Mouse (Mus musculus) ES-E14 (cell line): ENCODE data around the gene Daxx.
"Not testable (repeated sequence)": the region's sequence is repeated elsewhere in the genome, so short reads cannot be mapped to it uniquely, and the experiment has no call there.

Experiments
- CHD2 ChIP-seq: IDR thresholded peaks from 2 replicates; pipeline ENCODE4 v1.6.1; 2014; ENCODE audit warnings: mild to moderate bottlenecking, low read depth, low read length, inconsistent platforms
- MAFK ChIP-seq: IDR thresholded peaks from 2 replicates; pipeline ENCODE4 v1.6.1; 2014; ENCODE audit warnings: mild to moderate bottlenecking, low read depth, low read length, inconsistent platforms; ENCODE audit not compliant: insufficient read depth
- ZNF384 ChIP-seq: IDR thresholded peaks from 2 replicates; pipeline ENCODE4 v1.6.1; 2012; ENCODE audit warnings: low read depth, low read length, inconsistent platforms

GRCm38 (mm10) chr17:33903911-33904651, 5.1 kb upstream of the Daxx start:
- TF ChIP-seq MAFK, CHD2, ZNF384: not testable (repeated sequence)
